Mouse (Mus musculus): ENCODE results near the gene Pik3r1. TPM values are rescaled to one million over a fixed set of nuclear protein-coding genes. Genes with fewer than 3 reads are reported as not detected.

Pik3r1 gene
- polyA plus RNA-seq, 1 experiment from 2014 or later, result 42.7 TPM

DNA sequence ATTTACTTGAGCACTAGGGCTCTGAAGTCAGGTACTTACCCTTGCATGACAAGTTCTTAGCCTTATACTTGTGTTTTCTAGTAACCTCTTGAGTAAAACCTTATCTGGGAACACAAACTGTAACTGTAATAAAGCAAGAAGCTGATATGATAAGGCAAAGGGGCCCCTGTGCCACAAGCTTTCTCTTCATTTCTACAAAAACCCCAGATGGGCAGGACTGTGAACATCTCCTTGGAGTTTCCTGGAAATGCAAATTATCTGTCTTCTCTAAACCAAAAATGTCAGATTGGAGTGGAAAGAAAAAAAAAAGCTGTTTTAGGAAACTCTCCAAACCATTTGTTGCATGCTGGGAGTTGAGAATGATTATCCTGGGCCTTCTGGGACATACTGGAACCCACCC, 3.1 kb upstream of the Pik3r1 start:
- H3K4me1 ChIP-seq (replicated peaks; ENCODE audit: control insufficient read depth, insufficient read depth, low read length), result peaks cover 10% of the 10 kb centered on the region

DNA sequence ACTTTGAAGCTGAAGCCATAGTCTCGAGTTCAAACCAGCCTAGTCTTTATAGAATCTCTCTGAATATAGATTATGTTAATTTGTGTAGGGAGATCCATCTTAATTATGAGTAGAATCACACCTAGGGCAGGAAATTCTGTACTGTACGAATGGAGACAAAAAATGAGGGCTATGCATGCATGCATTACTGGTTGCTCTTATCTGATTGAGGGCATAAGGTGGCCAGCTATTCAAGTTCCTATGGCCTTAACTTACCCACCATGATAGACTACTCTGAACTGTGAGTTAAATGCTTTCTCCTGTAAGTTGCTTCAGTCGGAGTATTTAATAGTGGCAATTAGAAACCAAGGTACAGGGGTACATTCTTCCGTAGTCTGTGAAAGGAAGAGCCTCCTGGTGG, 1.9 kb upstream of the Pik3r1 start:
- Histone ChIP-seq H3K36me3 (ENCODE audit: control insufficient read depth, insufficient read depth) (no peaks in the 10 kb centered on the region), H3K4me2 (ENCODE audit: low read length) (no peak overlapping the region), H3K9ac (replicated peaks; ENCODE audit: low read depth, low read length) (no peak overlapping the region), H3K4me3 (replicated peaks; ENCODE audit: low read length) (no peak overlapping the region), H3K27ac (ENCODE audit: low read length) (no peak overlapping the region), H3K4me1 (replicated peaks; ENCODE audit: control insufficient read depth, insufficient read depth, low read length) (peaks cover 19% of the 10 kb centered on the region), H3K9me3 (ENCODE audit: control insufficient read depth, low read length) (no peaks in the 10 kb centered on the region), H3K27me3 (replicated peaks; ENCODE audit: control insufficient read depth, insufficient read depth, low read length) (no peaks in the 10 kb centered on the region)
- ATAC-seq, result no peak
- WGBS, result 93% methylated on average over 4 of the region's 4 CpGs

More for the DNA sequence above, 3.1 kb upstream of the Pik3r1 start:
- Histone ChIP-seq H3K9ac (replicated peaks; ENCODE audit: low read depth, low read length) (no peak overlapping the region), H3K36me3 (ENCODE audit: control insufficient read depth, insufficient read depth) (no peaks in the 10 kb centered on the region), H3K27ac (ENCODE audit: low read length) (no peak overlapping the region), H3K27me3 (replicated peaks; ENCODE audit: control insufficient read depth, insufficient read depth, low read length) (no peaks in the 10 kb centered on the region), H3K4me3 (replicated peaks; ENCODE audit: low read length) (no peak overlapping the region), H3K4me2 (ENCODE audit: low read length) (no peak overlapping the region), H3K9me3 (ENCODE audit: control insufficient read depth, low read length) (no peaks in the 10 kb centered on the region)
- ATAC-seq, result no peak

DNA sequence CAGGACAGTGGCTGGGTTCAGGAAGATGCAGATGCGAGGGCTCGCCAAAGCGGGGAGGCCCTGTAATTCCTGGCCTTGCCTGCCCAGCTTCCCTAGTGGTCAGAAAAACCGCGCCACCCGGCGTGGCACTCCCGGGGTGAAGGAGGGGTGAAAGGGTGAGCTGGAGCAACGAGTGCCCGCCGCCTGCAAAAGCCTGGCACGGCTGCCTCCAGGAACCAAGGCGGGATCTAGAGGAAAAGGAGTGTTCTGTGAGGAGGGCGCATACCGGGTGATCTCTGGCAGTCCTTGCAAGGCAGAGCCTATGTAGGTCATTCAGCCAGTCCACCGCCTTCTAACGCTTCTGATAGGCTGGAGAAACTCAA, 594 bp upstream of the Pik3r1 start:
- Histone ChIP-seq H3K9me3 (ENCODE audit: control insufficient read depth, low read length) (no peaks in the 10 kb centered on the region), H3K36me3 (ENCODE audit: control insufficient read depth, insufficient read depth) (no peaks in the 10 kb centered on the region), H3K4me1 (replicated peaks; ENCODE audit: control insufficient read depth, insufficient read depth, low read length) (peaks cover 25% of the 10 kb centered on the region), H3K4me2 (ENCODE audit: low read length) (peak overlapping the region; percentile 91), H3K27me3 (replicated peaks; ENCODE audit: control insufficient read depth, insufficient read depth, low read length) (no peaks in the 10 kb centered on the region), H3K9ac (replicated peaks; ENCODE audit: low read depth, low read length) (peak overlapping the region; percentile 95), H3K27ac (ENCODE audit: low read length) (peak overlapping the region; percentile 78), H3K4me3 (replicated peaks; ENCODE audit: low read length) (peak overlapping the region; percentile 98)
- WGBS, result 2% methylated on average over 17 of the region's 17 CpGs
- ATAC-seq, result no peak

DNA sequence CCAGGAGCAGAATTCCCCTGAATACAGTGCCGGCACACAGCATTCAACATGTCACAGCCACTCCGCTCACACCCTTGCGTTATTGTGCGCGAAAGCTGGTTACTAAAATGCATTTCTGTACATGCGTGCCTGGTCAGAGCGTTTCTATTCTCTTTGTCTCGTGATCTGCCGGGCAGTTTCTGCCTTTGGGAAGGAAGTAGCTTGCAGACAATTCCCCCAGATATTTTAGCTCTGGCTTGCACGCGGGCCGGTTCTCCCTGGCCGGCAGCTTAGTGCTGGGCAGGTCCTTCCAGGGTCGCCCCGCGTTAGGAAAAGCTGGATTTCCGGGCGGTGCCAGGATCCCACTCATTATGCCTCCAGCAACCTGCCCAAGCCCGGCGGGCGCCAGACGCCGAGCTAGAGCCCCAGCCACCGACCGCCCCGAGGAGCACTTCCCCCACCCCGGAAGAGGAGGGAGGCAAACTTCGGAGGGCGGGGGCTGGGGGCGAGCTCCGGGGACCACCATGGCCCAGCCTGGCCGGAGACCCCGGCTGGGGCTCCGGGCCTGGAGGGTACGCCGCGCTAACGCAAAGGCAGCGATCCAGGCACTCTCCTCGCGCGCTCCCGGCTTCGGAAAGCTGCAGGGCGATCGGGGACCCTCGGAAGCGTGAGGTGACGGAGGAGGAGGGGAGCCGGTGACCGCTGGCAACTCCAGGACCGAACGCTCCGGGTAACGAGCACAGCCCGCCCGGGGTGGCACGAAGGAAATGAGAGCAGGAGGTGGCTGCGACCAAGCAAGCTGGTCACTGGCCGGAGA, 806 bp downstream of the Pik3r1 start:
- Histone ChIP-seq H3K27me3 (replicated peaks; ENCODE audit: control insufficient read depth, insufficient read depth, low read length) (no peaks in the 10 kb centered on the region), H3K4me2 (ENCODE audit: low read length) (peak overlapping the region; percentile 65), H3K9me3 (ENCODE audit: control insufficient read depth, low read length) (no peaks in the 10 kb centered on the region), H3K27ac (ENCODE audit: low read length) (peak overlapping the region; percentile 96), H3K9ac (replicated peaks; ENCODE audit: low read depth, low read length) (peak overlapping the region; percentile 95), H3K4me1 (replicated peaks; ENCODE audit: control insufficient read depth, insufficient read depth, low read length) (peaks cover 25% of the 10 kb centered on the region), H3K36me3 (ENCODE audit: control insufficient read depth, insufficient read depth) (no peaks in the 10 kb centered on the region), H3K4me3 (replicated peaks; ENCODE audit: low read length) (peak overlapping the region; percentile 98)
- WGBS, result under 1% methylated on average over 60 of the region's 60 CpGs
- peak; percentile 37 for ATAC-seq

DNA sequence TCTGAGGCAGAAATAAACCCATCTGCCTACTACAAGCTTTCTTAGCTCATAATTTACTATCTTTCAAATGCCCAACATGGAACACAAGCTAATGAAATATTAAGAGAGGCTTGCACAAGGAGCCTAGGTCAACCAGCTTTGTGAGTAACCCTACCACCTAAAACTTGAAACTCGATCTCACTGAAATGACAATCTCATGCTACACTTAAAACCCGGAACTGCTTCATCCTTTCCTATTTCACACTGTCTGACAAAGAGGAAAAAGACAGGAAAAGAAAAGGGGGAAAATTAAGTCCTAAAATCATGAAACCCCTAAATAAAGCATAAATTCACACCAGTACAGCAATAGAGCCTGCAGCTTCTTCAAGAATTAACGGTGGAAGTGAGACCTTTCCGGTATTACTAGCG, 1.4 kb downstream of the Pik3r1 start:
- Histone ChIP-seq H3K27me3 (replicated peaks; ENCODE audit: control insufficient read depth, insufficient read depth, low read length) (no peaks in the 10 kb centered on the region), H3K4me1 (replicated peaks; ENCODE audit: control insufficient read depth, insufficient read depth, low read length) (peaks cover 26% of the 10 kb centered on the region), H3K4me2 (ENCODE audit: low read length) (peak overlapping the region; percentile 65), H3K9me3 (ENCODE audit: control insufficient read depth, low read length) (no peaks in the 10 kb centered on the region), H3K4me3 (replicated peaks; ENCODE audit: low read length) (peak overlapping the region; percentile 98), H3K27ac (ENCODE audit: low read length) (peak overlapping the region; percentile 96), H3K9ac (replicated peaks; ENCODE audit: low read depth, low read length) (peak overlapping the region; percentile 95), H3K36me3 (ENCODE audit: control insufficient read depth, insufficient read depth) (no peaks in the 10 kb centered on the region)
- no peak for ATAC-seq
- WGBS, result 2% methylated on average over 5 of the region's 5 CpGs

DNA sequence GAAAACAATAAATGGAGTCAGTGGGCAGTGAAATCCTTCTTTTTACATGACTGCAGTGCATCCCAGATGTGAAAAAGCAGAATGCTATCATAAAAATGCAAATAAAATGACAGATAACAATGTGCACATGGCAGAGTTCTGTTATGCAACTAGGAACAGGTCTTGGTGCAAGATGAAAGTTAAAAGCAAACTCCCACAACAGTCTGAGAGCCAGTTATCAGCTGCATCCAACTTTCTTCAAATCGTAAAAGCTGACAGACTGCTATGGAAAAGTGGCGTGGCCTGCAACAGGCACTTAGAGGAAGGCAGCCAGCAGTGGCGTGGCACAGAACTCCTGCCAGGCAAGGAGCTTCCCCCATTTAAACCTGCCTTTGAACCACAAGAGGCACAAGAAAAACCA, 2.0 kb downstream of the Pik3r1 start:
- no peak overlapping the region for H3K27ac ChIP-seq (ENCODE audit: low read length)
- peak overlapping the region; percentile 98 for H3K4me3 ChIP-seq (replicated peaks; ENCODE audit: low read length)
- H3K9me3 ChIP-seq (ENCODE audit: control insufficient read depth, low read length), result no peaks in the 10 kb centered on the region
- peak overlapping the region; percentile 95; the same call in 1 of the 2 replicates for H3K9ac ChIP-seq (replicated peaks; ENCODE audit: low read depth, low read length)
- peaks cover 33% of the 10 kb centered on the region for H3K4me1 ChIP-seq (replicated peaks; ENCODE audit: control insufficient read depth, insufficient read depth, low read length)
- no peaks in the 10 kb centered on the region for H3K36me3 ChIP-seq (ENCODE audit: control insufficient read depth, insufficient read depth)
- H3K4me2 ChIP-seq (ENCODE audit: low read length), result peak overlapping the region; percentile 65
- WGBS, result 24% methylated on average over 3 of the region's 3 CpGs
- no peak for ATAC-seq
- no peaks in the 10 kb centered on the region for H3K27me3 ChIP-seq (replicated peaks; ENCODE audit: control insufficient read depth, insufficient read depth, low read length)

DNA sequence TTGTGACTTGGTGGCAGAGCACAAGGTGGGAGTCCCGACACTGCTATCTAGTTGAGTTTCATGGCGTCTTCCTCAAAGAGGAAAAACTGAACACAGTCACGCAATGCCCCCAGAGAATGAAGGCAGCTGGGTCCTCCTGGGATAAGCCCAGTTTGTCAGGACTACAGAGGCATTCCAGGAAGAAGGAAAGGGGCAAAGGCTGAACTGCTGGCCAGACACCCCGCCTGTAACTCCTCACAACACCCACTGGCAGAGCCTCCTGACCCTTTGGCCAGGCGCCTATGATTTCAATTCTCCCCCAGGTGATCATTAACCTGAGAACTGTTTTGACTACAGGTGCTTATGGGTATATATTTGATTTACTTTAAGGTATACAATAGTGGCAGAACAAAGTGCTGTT, 3.9 kb downstream of the Pik3r1 start:
- Histone ChIP-seq H3K27ac (ENCODE audit: low read length) (no peak overlapping the region), H3K4me2 (ENCODE audit: low read length) (peak overlapping the region; percentile 34), H3K4me3 (replicated peaks; ENCODE audit: low read length) (no peak overlapping the region), H3K9me3 (ENCODE audit: control insufficient read depth, low read length) (no peaks in the 10 kb centered on the region), H3K27me3 (replicated peaks; ENCODE audit: control insufficient read depth, insufficient read depth, low read length) (no peaks in the 10 kb centered on the region), H3K9ac (replicated peaks; ENCODE audit: low read depth, low read length) (no peak overlapping the region), H3K36me3 (ENCODE audit: control insufficient read depth, insufficient read depth) (no peaks in the 10 kb centered on the region), H3K4me1 (replicated peaks; ENCODE audit: control insufficient read depth, insufficient read depth, low read length) (peaks cover 50% of the 10 kb centered on the region)
- ATAC-seq, result no peak
- 83% methylated on average over 5 of the region's 5 CpGs for WGBS

DNA sequence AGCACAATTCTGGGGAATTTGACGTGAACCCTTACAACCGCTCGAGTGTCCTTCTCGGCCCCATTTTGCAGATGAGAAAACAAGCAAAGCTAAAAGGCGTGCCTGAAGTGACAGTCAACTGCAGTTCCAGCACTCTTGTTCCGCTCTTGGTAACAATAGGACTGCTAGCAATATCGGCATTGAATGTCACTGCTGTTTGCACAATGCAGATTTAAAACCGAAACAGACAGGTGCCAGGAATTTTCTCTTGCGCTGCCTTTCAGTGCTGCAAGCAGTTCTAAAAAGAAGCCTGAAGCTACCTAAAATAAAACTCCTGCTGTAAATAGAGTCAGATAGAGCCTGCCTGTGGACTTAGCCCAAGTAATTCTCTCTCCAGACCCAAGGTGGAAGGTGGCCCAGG, 4.3 kb downstream of the Pik3r1 start:
- H3K36me3 ChIP-seq (ENCODE audit: control insufficient read depth, insufficient read depth), result no peaks in the 10 kb centered on the region
- peak overlapping the region; percentile 34 for H3K4me2 ChIP-seq (ENCODE audit: low read length)
- 82% methylated on average over 9 of the region's 9 CpGs for WGBS
- no peak overlapping the region for H3K9ac ChIP-seq (replicated peaks; ENCODE audit: low read depth, low read length)
- H3K27me3 ChIP-seq (replicated peaks; ENCODE audit: control insufficient read depth, insufficient read depth, low read length), result no peaks in the 10 kb centered on the region
- peaks cover 50% of the 10 kb centered on the region for H3K4me1 ChIP-seq (replicated peaks; ENCODE audit: control insufficient read depth, insufficient read depth, low read length)
- no peak for ATAC-seq
- no peaks in the 10 kb centered on the region for H3K9me3 ChIP-seq (ENCODE audit: control insufficient read depth, low read length)
- no peak overlapping the region for H3K4me3 ChIP-seq (replicated peaks; ENCODE audit: low read length)
- no peak overlapping the region for H3K27ac ChIP-seq (ENCODE audit: low read length)

DNA sequence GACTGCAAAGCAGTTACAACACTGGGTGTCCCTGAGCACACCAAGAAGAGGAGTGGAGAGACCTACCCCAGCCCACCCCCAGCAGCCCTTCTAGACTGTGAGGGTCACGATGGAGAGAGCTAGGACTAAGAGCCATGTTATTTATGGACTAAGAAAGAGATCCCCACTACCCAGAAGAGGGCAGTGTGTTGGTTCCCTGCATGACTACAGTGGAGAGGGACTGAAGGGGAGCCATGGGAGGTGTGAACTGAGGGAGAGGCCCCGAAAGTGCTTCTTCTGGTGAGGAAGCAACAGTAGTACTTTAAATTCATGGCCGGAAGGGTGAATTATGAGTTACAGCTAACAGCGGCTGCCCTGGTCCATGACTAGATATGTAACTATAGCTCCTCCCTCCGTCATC, 4.9 kb downstream of the Pik3r1 start:
- no peak for ATAC-seq
- peaks cover 53% of the 10 kb centered on the region for H3K4me1 ChIP-seq (replicated peaks; ENCODE audit: control insufficient read depth, insufficient read depth, low read length)
- H3K27ac ChIP-seq (ENCODE audit: low read length), result no peak overlapping the region
- H3K27me3 ChIP-seq (replicated peaks; ENCODE audit: control insufficient read depth, insufficient read depth, low read length), result no peaks in the 10 kb centered on the region
- no peak overlapping the region for H3K4me2 ChIP-seq (ENCODE audit: low read length)
- no peaks in the 10 kb centered on the region for H3K36me3 ChIP-seq (ENCODE audit: control insufficient read depth, insufficient read depth)
- no peak overlapping the region for H3K9ac ChIP-seq (replicated peaks; ENCODE audit: low read depth, low read length)
- no peaks in the 10 kb centered on the region for H3K9me3 ChIP-seq (ENCODE audit: control insufficient read depth, low read length)
- 89% methylated on average over 5 of the region's 5 CpGs for WGBS
- H3K4me3 ChIP-seq (replicated peaks; ENCODE audit: low read length), result no peak overlapping the region

Data from forebrain, embryonic 16.5 days (tissue).